Mouse (Mus musculus) midbrain, embryonic 13.5 days (tissue): ENCODE measurements around the gene Agbl5. TPM values are rescaled to one million over a fixed set of nuclear protein-coding genes. Genes with fewer than 3 reads are reported as not detected.

Experiments
- ATAC-seq: fragments of 200-750 bp; cut with Nextera tagmentation; 2 replicates; pipeline ENCODE4 v1.8.0; 2017; ENCODE audit warnings: mild to moderate bottlenecking, moderate TSS enrichment, moderate library complexity
- H3K27ac ChIP-seq: fragments of 300-500 bp; sonication (generic); 2 replicates; pipeline ENCODE4 v1.5.1; 2015; ENCODE audit warnings: inconsistent platforms, mild to moderate bottlenecking, moderate library complexity
- H3K27me3 ChIP-seq: fragments of 300-500 bp; sonication (generic); 2 replicates; pipeline ENCODE4 v1.6.1; 2015; ENCODE audit warnings: mild to moderate bottlenecking, inconsistent platforms
- H3K36me3 ChIP-seq: fragments of 300-500 bp; sonication (generic); 2 replicates; pipeline ENCODE4 v1.6.1; 2015; ENCODE audit warnings: mild to moderate bottlenecking, inconsistent platforms
- H3K4me1 ChIP-seq: fragments of 300-500 bp; sonication (generic); replicated peaks from 2 replicates; pipeline ENCODE4 v1.6.1; 2015; ENCODE audit warnings: inconsistent platforms
- H3K4me2 ChIP-seq: fragments of 300-500 bp; sonication (generic); replicated peaks from 2 replicates; pipeline ENCODE4 v1.6.1; 2015; ENCODE audit warnings: moderate library complexity, mild to moderate bottlenecking, inconsistent platforms
- H3K4me3 ChIP-seq: fragments of 300-500 bp; sonication (generic); replicated peaks from 2 replicates; pipeline ENCODE4 v1.5.1; 2015; ENCODE audit warnings: mild to moderate bottlenecking, inconsistent platforms
- H3K9ac ChIP-seq: fragments of 300-500 bp; sonication (generic); replicated peaks from 2 replicates; pipeline ENCODE4 v1.6.1; 2015; ENCODE audit warnings: mild to moderate bottlenecking, inconsistent platforms
- H3K9me3 ChIP-seq: fragments of 300-500 bp; sonication (generic); 2 replicates; pipeline ENCODE4 v1.6.1; 2016; ENCODE audit warnings: mild to moderate bottlenecking, inconsistent platforms
- WGBS: fragments of 180-500 bp; shearing (Covaris S2); methylation state at CpG from one replicate; pipeline ENCODE4 v1.1.7; 2015; 5-methylcytosine and 5-hydroxymethylcytosine counted together
- polyA plus RNA-seq: library from polyadenylated mRNA; unstranded; fragments of >200 nt; fragmentation: Nextera tagmentation; extraction: Ambion mirVana; gene quantifications from 2 replicates; pipeline ENCODE4 v1.2.1, GENCODE M21; 2015

Agbl5 gene
- polyA plus RNA-seq, 1 experiment from 2014 or later = 29.2 TPM

GRCm38 (mm10) chr5:30923119-30923518, 34.6 kb downstream of the Agbl5 start:
- Histone ChIP-seq H3K4me3 (no peak overlapping the region), H3K9me3 (no peaks in the 10 kb centered on the region), H3K36me3 (no peaks in the 10 kb centered on the region), H3K27ac (no peak overlapping the region), H3K9ac (no peak overlapping the region), H3K4me2 (no peak overlapping the region), H3K27me3 (peaks cover 11% of the 10 kb centered on the region), H3K4me1 (peaks cover 13% of the 10 kb centered on the region)
- 87% methylated on average over 6 of the region's 6 CpGs for WGBS
- ATAC-seq = no peak

- Histone ChIP-seq H3K4me1 (peaks cover 13% of the 10 kb centered on the region), H3K9me3 (no peaks in the 10 kb centered on the region), H3K4me3 (no peak overlapping the region), H3K4me2 (no peak overlapping the region), H3K27ac (no peak overlapping the region), H3K27me3 (peaks cover 11% of the 10 kb centered on the region), H3K9ac (no peak overlapping the region), H3K36me3 (no peaks in the 10 kb centered on the region)
- ATAC-seq = no peak
- 83% methylated on average over 8 of the region's 8 CpGs for WGBS
These were observed 36.1 kb downstream of the Agbl5 start for GRCm38 (mm10) chr5:30924614-30925013.

GRCm38 (mm10) chr5:30925217-30925616, 36.7 kb downstream of the Agbl5 start:
- H3K9me3 ChIP-seq = no peaks in the 10 kb centered on the region
- 92% methylated on average over 5 of the region's 5 CpGs for WGBS
- no peaks in the 10 kb centered on the region for H3K36me3 ChIP-seq
- H3K9ac ChIP-seq = no peak overlapping the region
- peaks cover 11% of the 10 kb centered on the region for H3K27me3 ChIP-seq
- no peak for ATAC-seq
- H3K27ac ChIP-seq = no peak overlapping the region
- H3K4me1 ChIP-seq = peaks cover 13% of the 10 kb centered on the region
- H3K4me3 ChIP-seq = no peak overlapping the region
- H3K4me2 ChIP-seq = no peak overlapping the region

GRCm38 (mm10) chr5:30926073-30926472, 37.6 kb downstream of the Agbl5 start:
- ATAC-seq = no peak

GRCm38 (mm10) chr5:30927945-30928529, 39.5 kb downstream of the Agbl5 start:
- peak; percentile 76 for ATAC-seq
- no peaks in the 10 kb centered on the region for H3K36me3 ChIP-seq
- peaks cover 4% of the 10 kb centered on the region for H3K27me3 ChIP-seq
- no peaks in the 10 kb centered on the region for H3K9me3 ChIP-seq
- no peak overlapping the region for H3K9ac ChIP-seq
- no peak overlapping the region for H3K4me3 ChIP-seq
- H3K4me1 ChIP-seq = no peaks in the 10 kb centered on the region
- peak overlapping the region; percentile 37 for H3K4me2 ChIP-seq
- WGBS = 45% methylated on average over 7 of the region's 7 CpGs
- no peak overlapping the region for H3K27ac ChIP-seq

More at GRCm38 (mm10) chr5:30926073-30926472, 37.6 kb downstream of the Agbl5 start:
- Histone ChIP-seq H3K27ac (no peak overlapping the region), H3K9ac (0 out of 2 replicates have a peak overlapping the region, but pooled peaks have one; percentile 10), H3K4me3 (no peak overlapping the region), H3K36me3 (no peaks in the 10 kb centered on the region), H3K4me1 (peaks cover 13% of the 10 kb centered on the region), H3K4me2 (no peak overlapping the region), H3K9me3 (no peaks in the 10 kb centered on the region), H3K27me3 (peaks cover 11% of the 10 kb centered on the region)
- WGBS = 86% methylated on average over 2 of the region's 2 CpGs

- no peaks in the 10 kb centered on the region; the same call in 1 of the 2 replicates for H3K27me3 ChIP-seq
- H3K9ac ChIP-seq = no peak overlapping the region
- 47% methylated on average over 4 of the region's 4 CpGs for WGBS
- no peak overlapping the region for H3K27ac ChIP-seq
- no peak overlapping the region for H3K4me2 ChIP-seq
- no peak overlapping the region for H3K4me3 ChIP-seq
- no peak for ATAC-seq
- no peaks in the 10 kb centered on the region for H3K36me3 ChIP-seq
- no peaks in the 10 kb centered on the region for H3K4me1 ChIP-seq
- no peaks in the 10 kb centered on the region for H3K9me3 ChIP-seq
These were observed 41.6 kb downstream of the Agbl5 start for GRCm38 (mm10) chr5:30930121-30930520.

- ATAC-seq = no peak
- Histone ChIP-seq H3K9ac (no peak overlapping the region), H3K36me3 (no peaks in the 10 kb centered on the region), H3K9me3 (no peaks in the 10 kb centered on the region), H3K4me3 (no peak overlapping the region), H3K27ac (no peak overlapping the region), H3K4me2 (no peak overlapping the region), H3K4me1 (no peaks in the 10 kb centered on the region), H3K27me3 (no peaks in the 10 kb centered on the region)
- 86% methylated on average over 6 of the region's 6 CpGs for WGBS
These were observed 42.4 kb downstream of the Agbl5 start for GRCm38 (mm10) chr5:30930846-30931245.

- Histone ChIP-seq H3K27me3 (no peaks in the 10 kb centered on the region), H3K4me1 (no peaks in the 10 kb centered on the region), H3K4me3 (no peak overlapping the region), H3K36me3 (no peaks in the 10 kb centered on the region), H3K4me2 (no peak overlapping the region), H3K9me3 (no peaks in the 10 kb centered on the region), H3K9ac (no peak overlapping the region), H3K27ac (no peak overlapping the region)
- WGBS = 87% methylated on average over 4 of the region's 4 CpGs
- ATAC-seq = no peak
These were observed 42.9 kb downstream of the Agbl5 start for GRCm38 (mm10) chr5:30931378-30931777.

GRCm38 (mm10) chr5:30933705-30934104, 45.2 kb downstream of the Agbl5 start:
- no peak for ATAC-seq
- H3K9ac ChIP-seq = no peak overlapping the region

GRCm38 (mm10) chr5:30934725-30935461, 46.4 kb downstream of the Agbl5 start:
- Histone ChIP-seq H3K27me3 (no peaks in the 10 kb centered on the region), H3K4me2 (no peak overlapping the region), H3K9ac (no peak overlapping the region), H3K9me3 (no peaks in the 10 kb centered on the region), H3K36me3 (no peaks in the 10 kb centered on the region), H3K4me3 (no peak overlapping the region), H3K4me1 (no peaks in the 10 kb centered on the region), H3K27ac (no peak overlapping the region)
- WGBS = 89% methylated on average over 5 of the region's 5 CpGs
- ATAC-seq = no peak

More at GRCm38 (mm10) chr5:30933705-30934104, 45.2 kb downstream of the Agbl5 start:
- H3K4me1 ChIP-seq = no peaks in the 10 kb centered on the region
- H3K9me3 ChIP-seq = no peaks in the 10 kb centered on the region
- H3K27ac ChIP-seq = no peak overlapping the region
- H3K27me3 ChIP-seq = no peaks in the 10 kb centered on the region
- H3K4me3 ChIP-seq = no peak overlapping the region
- WGBS = 64% methylated on average over 5 of the region's 5 CpGs
- no peaks in the 10 kb centered on the region for H3K36me3 ChIP-seq
- H3K4me2 ChIP-seq = no peak overlapping the region

- H3K4me3 ChIP-seq = no peak overlapping the region
- WGBS = 96% methylated on average over 2 of the region's 2 CpGs
These were observed 54.5 kb downstream of the Agbl5 start for GRCm38 (mm10) chr5:30943004-30943403.

GRCm38 (mm10) chr5:30944344-30944743, 55.9 kb downstream of the Agbl5 start:
- Histone ChIP-seq H3K4me2 (peak overlapping the region; percentile 82), H3K9me3 (no peaks in the 10 kb centered on the region), H3K36me3 (no peaks in the 10 kb centered on the region), H3K27ac (no peak overlapping the region), H3K4me1 (peaks cover 15% of the 10 kb centered on the region), H3K27me3 (peaks cover 5% of the 10 kb centered on the region; the same call in 1 of the 2 replicates), H3K9ac (no peak overlapping the region), H3K4me3 (peak overlapping the region; percentile 56)
- WGBS = 87% methylated on average over 6 of the region's 6 CpGs
- no peak for ATAC-seq

More at GRCm38 (mm10) chr5:30943004-30943403, 54.5 kb downstream of the Agbl5 start:
- Histone ChIP-seq H3K27me3 (peaks cover 5% of the 10 kb centered on the region; the same call in 1 of the 2 replicates), H3K4me1 (peaks cover 11% of the 10 kb centered on the region; the same call in 1 of the 2 replicates), H3K9me3 (no peaks in the 10 kb centered on the region), H3K27ac (no peak overlapping the region), H3K4me2 (no peak overlapping the region), H3K36me3 (no peaks in the 10 kb centered on the region), H3K9ac (no peak overlapping the region)
- ATAC-seq = no peak
